Mouse (Mus musculus): ENCODE measurements at regions not wholly inside any gene's neighbourhood (a gene's known extent, or its start where the extent isn't known, plus 50 kb on each side); places are given as distances from the start of the nearest gene placed in this dataset. TPM values are rescaled to one million over a fixed set of nuclear protein-coding genes. Genes with fewer than 3 reads are reported as not detected.

GRCm38 (mm10) chr4:30675911-30676310, 1288.0 kb upstream of the Map3k7 start:
- Histone ChIP-seq H3K9ac (no peak overlapping the region), H3K27me3 (ENCODE audit: insufficient read depth, low read length) (no peaks in the 10 kb centered on the region), H3K36me3 (ENCODE audit: insufficient read depth) (no peaks in the 10 kb centered on the region), H3K9me3 (ENCODE audit: low read depth, low read length) (no peaks in the 10 kb centered on the region), H3K4me1 (ENCODE audit: insufficient read depth) (no peaks in the 10 kb centered on the region), H3K4me3 (ENCODE audit: low read depth, low read length) (no peak overlapping the region), H3K27ac (ENCODE audit: low read depth) (no peak overlapping the region), H3K4me2 (no peak overlapping the region)
- no peak for TF ChIP-seq CTCF (IDR thresholded peaks at IDR 0.05; ENCODE audit: low read depth)
- WGBS, result 75% methylated on average over 3 of the region's 3 CpGs
- DNase-seq (peak; percentile 8), ATAC-seq (ENCODE audit: insufficient read depth) (no peak)

GRCm38 (mm10) chr4:30677056-30677455, 1286.8 kb upstream of the Map3k7 start:
- Histone ChIP-seq H3K4me2 (no peak overlapping the region), H3K9ac (no peak overlapping the region), H3K27ac (ENCODE audit: low read depth) (no peak overlapping the region), H3K36me3 (ENCODE audit: insufficient read depth) (no peaks in the 10 kb centered on the region), H3K27me3 (ENCODE audit: insufficient read depth, low read length) (no peaks in the 10 kb centered on the region), H3K9me3 (ENCODE audit: low read depth, low read length) (no peaks in the 10 kb centered on the region), H3K4me1 (ENCODE audit: insufficient read depth) (no peaks in the 10 kb centered on the region), H3K4me3 (ENCODE audit: low read depth, low read length) (no peak overlapping the region)
- TF ChIP-seq CTCF (IDR thresholded peaks at IDR 0.05; ENCODE audit: low read depth), result no peak
- DNase-seq (no peak), ATAC-seq (ENCODE audit: insufficient read depth) (no peak)
- 69% methylated on average over 2 of the region's 2 CpGs for WGBS

- H3K9ac ChIP-seq, result no peak overlapping the region
- ATAC-seq (ENCODE audit: insufficient read depth) (peak; percentile 60; the same call in 1 of the 2 replicates), DNase-seq (peak; percentile 44)
- no peak for TF ChIP-seq CTCF (IDR thresholded peaks at IDR 0.05; ENCODE audit: low read depth)
- no peak overlapping the region for H3K4me2 ChIP-seq
- no peaks in the 10 kb centered on the region for H3K27me3 ChIP-seq (ENCODE audit: insufficient read depth, low read length)
- H3K36me3 ChIP-seq (ENCODE audit: insufficient read depth), result no peaks in the 10 kb centered on the region
- no peaks in the 10 kb centered on the region for H3K4me1 ChIP-seq (ENCODE audit: insufficient read depth)
- H3K9me3 ChIP-seq (ENCODE audit: low read depth, low read length), result no peaks in the 10 kb centered on the region
- WGBS, result 38% methylated on average over 6 of the region's 6 CpGs
- no peak overlapping the region for H3K27ac ChIP-seq (ENCODE audit: low read depth)
- H3K4me3 ChIP-seq (ENCODE audit: low read depth, low read length), result no peak overlapping the region
Observed at GRCm38 (mm10) chr4:30682394-30682793, 1281.5 kb upstream of the Map3k7 start.

- no peak overlapping the region for H3K4me2 ChIP-seq
- H3K36me3 ChIP-seq (ENCODE audit: insufficient read depth), result no peaks in the 10 kb centered on the region
- no peaks in the 10 kb centered on the region for H3K4me1 ChIP-seq (ENCODE audit: insufficient read depth)
- no peak for DNase-seq
- H3K9me3 ChIP-seq (ENCODE audit: low read depth, low read length), result no peaks in the 10 kb centered on the region
- no peak for TF ChIP-seq CTCF (IDR thresholded peaks at IDR 0.05; ENCODE audit: low read depth)
- no peak overlapping the region for H3K27ac ChIP-seq (ENCODE audit: low read depth)
- H3K27me3 ChIP-seq (ENCODE audit: insufficient read depth, low read length), result no peaks in the 10 kb centered on the region
- no peak overlapping the region for H3K9ac ChIP-seq
- ATAC-seq (ENCODE audit: insufficient read depth), result no peak
- 82% methylated on average over 3 of the region's 3 CpGs for WGBS
- H3K4me3 ChIP-seq (ENCODE audit: low read depth, low read length), result no peak overlapping the region
Observed at GRCm38 (mm10) chr4:30713378-30714001, 1250.4 kb upstream of the Map3k7 start.

Small RNA genes in the stretch of these regions (microRNA-seq; reads per million reads assigned to microRNA genes)
- not detected for gene Gm22831 (ENCODE audit: borderline number of aligned reads)

Measured in lung, embryonic 14.5 days (tissue).